Mouse (Mus musculus): Measurements from ENCODE around the gene Mrpl47.
"Not testable (repeated sequence)": the region's sequence is repeated elsewhere in the genome, so short reads cannot be mapped to it uniquely, and the experiment has no call there.

The Mrpl47 gene

DNA sequence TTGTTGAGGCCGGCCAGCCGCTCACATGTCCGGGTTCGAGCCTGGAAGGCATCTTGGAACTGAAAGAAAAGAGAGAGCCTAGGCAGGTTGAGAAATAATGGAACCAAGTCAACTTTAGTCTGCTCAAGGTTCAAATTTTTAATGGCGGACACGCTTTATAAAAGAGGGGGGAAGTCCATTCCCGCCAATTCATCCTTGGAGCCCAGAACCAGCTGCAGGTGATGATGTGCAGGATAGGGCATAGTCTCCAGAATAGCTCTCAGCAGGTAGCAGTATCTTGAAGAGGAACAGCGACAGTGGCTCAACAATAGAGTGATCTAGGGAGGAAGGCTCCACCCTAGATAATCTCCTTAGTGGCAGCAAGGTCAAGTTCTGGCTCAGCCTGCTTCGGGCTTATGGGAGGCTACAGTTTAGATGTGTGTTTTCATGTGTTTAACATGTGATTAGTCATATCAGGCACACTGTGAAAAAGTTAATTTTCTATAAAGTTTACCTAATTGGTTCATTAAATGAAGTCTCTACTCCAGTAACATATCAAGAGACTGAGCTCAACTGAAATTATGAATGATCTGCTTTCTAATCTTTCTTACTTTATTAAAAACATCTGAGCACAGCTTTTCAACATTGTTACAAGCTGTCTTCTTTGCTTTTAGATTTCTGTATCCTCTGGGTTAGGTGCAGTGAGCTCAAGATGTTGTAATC is 31.6 kb downstream of the Mrpl47 start, which contains the start of gene Actl6a:
TSS of gene Actl6a (plus strand) at position 652 of the 702 bp plus-strand sequence.
- not testable (repeated sequence) for DNase-seq

DNA sequence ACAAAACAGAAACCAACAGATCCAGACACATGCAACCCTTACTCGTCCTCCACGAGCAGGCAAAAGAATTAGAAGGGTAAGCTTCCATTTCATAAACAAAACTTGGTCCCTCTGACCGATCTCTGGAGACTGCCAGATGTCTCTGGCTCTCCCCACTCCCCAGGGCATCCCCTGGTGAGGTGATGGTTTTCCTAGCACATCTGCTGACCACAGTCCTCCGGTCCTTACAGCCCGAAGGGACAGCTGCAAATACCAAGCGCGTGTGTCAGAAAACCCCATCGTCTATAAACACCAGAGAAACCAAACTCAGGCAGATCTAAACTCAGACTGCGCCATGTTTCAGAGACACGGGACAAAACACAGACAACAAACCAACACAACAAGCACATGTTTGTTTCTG is 32.8 kb downstream of the Mrpl47 start:
- DNase-seq = not testable (repeated sequence)

DNA sequence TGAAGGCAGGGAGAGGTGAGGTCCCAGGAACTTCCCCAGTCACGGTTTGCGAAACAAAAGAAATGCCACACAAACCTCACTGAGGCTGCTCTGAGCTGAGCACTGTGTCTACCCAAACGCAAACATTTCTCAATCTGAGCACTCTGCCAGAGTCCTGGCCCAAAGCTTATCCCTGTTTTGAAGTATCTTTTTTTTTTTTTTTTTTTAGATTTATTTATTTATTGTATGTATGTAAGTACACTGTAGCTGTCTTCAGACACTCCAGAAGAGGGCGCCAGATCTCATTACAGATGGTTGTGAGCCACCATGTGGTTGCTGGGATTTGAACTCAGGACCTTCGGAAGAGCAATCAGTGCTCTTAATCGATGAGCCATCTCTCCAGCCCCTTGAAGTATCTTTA is 33.4 kb downstream of the Mrpl47 start:
- DNase-seq = not testable (repeated sequence)

DNA sequence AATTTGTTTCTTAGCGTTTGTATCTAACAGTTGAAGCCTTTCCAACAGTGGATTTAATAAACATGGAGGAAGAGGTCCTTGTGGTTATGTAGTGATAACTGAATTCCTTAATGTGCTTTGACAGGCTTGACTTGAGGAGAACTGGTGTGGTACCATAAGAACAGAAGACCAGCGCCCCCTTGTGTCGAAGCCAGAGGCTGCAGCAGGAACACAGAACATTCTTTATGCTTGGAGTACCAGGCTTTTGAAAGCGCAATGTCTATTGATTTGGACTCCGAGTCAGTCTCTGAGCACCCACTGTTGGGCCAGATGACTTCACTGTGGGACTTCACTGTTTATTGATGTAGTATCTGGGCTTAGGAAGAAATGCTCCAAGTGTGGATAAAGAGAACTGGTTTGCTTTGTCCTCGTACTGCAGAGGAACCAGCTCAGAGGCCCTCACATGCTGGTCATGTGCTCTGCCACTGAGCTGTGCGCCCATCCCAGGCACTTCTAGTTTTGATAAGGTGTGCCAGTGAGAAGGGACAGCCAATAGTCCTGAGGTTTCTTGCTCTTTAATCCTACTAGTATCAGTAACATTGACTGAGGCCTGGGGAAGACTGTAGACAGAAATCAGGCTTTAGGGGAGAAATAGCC is 39.1 kb downstream of the Mrpl47 start:
- peak; percentile 91 for DNase-seq

DNA sequence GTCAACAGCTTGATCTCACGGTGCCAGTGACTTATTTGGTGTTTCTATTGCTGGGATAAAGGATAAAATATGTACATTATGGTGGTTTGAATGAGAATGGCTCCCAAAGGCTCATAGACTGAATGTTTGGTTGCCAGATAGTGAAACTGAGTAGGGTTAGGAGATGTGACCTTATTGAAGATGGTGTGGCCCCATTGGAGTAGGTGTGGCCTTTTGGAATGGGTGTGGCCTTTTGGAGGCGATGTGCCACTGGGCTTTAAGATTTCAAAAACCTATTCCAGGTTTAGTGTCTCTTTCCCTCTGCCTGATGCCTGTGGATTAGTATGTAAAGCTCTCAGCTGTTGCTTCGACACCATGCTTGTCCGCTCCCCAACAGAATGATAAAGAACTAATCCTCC is 41.8 kb downstream of the Mrpl47 start:
- no peak for DNase-seq

DNA sequence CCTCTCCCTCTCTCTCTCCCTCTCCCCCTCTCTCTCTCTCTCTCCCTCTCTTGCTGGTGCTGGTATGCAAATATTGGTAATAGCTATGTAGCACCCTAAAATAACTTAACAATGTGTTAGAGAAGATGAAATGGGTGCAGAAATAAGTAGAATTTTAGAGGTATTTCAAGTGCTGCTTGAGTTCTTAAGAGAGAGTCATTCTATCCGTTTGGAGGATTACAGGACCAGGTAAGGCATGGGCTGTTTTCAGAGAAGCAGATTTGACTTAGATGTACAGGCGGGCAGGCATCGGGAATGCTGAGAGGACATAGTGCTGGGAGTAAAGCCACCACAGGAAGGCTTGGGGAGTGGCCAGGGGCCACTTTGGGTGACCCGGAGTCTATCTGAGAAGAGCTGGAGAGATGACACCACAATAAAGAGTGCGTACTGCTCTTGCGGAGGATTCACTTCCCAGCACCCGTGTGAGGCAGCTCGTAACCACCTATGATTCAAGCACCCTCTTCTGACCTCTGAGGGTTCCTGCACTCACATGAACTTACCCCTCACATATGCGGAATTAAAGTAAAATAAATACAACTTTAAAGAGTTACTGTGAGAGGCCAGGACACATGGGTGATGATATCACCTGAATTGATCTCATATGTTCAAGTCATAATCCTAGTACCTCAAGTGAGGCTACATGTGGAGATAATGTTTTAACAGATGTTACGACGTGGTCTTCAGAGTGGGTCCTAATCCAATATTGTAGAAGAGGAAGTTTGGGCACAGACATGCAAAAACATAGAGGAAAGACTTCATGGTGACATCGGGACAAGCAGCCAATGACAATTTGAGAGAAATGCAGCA is 42.4 kb downstream of the Mrpl47 start:
- DNase-seq = no peak

DNA sequence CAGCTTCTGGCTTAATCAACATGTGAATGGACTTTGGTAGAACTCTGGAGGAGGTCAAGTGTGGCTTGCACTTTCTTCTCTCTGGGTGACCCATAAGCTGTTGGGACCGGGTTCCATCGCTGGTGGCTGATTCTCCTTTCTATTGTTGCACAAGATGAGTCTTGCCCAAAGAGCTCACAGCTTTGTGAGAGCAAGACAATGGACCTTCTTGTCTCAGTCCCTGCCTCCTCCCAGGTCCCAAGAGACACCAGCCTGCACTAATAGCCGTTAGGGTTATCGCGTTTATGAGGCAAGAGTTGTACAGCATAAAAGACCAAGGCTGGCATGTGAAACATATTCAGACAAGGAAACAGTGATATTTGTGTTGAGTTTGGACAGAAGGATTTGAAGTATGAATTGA is 43.2 kb downstream of the Mrpl47 start:
- no peak for DNase-seq

DNA sequence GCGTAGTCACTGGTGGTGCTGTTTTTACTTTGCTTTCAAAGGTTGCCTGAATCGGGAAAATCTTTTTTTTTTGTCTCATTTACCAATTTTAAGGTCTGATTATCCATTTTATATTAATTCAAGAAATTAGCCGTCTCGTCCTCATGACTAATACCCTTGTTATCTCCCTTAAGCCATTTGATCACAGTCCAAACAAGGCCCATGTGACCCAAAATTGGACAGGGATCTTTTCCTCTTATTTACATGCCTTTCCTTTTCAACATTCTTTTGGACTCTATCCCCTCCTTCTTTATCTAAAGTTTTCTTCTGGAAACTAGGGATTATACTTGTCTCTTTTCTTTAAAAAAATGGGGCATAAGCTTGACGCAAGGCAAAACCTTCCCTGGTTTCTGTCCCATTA is 45.6 kb downstream of the Mrpl47 start:
- no peak for DNase-seq

DNA sequence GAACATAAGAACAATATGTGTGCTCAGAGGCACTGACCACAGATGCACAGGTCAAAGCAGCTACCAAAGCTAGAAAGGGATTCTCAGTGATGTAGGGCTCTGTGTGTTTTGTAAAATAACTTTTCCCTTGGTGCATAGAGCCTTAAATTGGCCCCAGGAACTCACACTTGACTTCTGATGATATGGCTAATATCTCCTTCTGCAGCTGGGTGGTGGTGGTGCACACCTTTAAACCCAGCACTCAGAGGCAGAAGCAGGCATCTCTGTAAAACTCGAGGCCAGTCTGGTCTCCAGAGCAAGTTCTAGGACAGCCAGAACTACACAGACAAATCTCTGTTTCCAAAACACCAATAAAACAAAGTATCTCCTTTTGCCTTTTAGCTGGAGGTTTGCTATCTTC is 46.5 kb downstream of the Mrpl47 start:
- no peak for DNase-seq

DNA sequence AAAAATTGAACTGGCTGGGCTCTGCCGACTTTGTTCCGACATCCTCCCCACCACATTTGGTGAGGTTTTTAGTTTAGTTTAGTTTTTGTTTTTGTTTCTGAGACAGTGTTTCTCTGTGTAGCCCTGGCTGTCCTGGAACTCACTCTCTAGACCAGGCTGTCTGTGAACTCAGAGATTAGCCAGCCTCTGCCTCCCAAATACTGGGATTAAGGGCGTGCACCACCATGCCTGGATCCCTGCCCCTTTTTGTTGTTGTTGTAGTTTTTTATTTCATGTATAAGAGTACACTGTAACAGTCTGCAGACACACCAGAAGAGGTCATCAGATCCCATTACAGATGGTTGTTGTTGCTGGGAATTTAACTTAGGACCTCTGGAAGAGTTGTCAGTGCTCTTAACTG is 47.4 kb downstream of the Mrpl47 start:
- DNase-seq = no peak

DNA sequence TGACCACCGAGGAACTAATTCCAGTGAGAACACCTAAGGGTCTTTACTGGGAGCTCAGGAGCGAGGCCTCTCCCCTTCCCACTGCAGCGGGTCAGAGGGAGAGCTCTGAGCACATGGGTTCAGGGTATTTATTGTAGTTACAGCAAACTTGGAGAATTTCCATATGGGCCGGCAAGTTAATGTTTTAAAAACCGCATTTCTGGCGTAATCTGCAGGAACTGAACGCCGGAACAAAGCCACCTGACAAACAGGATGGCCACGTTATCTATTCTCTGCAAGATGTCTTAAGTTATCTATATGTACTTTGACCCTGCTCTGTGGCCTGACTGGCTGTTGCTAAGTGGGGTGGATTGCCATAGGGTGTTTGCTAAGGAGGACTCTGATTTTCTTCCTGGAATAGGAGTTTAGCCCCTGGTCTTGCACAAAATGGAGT is 47.8 kb downstream of the Mrpl47 start:
- DNase-seq = no peak

DNA sequence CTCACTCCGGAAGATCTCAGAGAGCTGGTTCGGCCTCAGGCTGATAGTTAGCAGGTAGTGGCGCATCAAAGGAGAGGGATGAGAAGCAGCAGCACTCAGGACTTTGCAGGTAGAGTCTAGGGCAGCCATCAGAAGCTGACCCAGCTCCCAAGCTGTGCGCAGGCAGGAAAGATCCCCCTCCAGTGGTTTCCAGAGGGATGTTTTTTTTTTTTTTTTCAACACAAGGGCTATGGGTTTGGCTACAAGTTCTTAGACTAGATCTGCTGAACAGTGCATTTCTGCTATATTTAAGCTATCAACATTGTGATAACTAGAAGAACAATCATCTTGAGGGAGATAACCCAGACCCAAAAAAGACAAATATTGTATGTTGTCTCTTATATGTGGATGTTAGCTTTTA is 50.2 kb downstream of the Mrpl47 start:
- no peak for DNase-seq

DNA sequence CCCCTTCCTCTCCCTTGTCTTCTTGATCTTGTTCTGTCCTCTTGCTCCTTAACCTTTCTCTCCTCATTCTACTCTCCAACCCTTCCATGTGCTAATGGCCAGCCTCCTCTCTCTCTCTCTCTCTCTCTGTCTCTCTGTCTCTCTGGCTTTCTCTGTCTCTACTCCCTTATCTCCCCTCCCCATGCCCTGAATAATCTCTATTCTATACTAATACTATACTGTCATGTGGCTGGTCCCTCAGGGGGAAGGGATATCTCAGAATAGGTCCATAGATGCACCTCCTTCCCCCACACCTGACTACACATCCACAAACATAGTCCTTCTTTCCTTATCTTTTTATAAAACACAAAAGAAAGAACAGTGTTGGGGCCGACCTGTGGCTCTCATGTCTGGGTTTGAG is 50.9 kb downstream of the Mrpl47 start:
- DNase-seq = no peak

DNA sequence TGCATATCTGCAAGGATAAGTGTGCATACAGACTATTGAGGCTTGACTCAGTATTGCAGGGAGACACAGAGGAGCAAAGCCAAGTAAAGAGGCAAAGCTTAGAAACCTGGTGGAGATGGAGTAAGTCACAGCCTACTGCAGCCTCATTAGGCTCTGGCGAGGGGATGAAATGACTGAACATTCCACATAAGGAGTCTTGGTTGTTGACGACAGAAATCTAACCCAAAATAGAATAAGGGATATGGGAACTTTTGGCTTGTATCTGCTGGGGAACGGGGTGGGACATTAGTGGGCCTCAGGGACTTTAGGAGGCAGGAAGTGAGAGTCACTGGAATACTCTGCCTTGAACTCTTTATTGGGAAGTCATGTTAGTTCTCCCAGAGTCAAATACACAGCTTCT is 52.8 kb downstream of the Mrpl47 start:
- DNase-seq = no peak

DNA sequence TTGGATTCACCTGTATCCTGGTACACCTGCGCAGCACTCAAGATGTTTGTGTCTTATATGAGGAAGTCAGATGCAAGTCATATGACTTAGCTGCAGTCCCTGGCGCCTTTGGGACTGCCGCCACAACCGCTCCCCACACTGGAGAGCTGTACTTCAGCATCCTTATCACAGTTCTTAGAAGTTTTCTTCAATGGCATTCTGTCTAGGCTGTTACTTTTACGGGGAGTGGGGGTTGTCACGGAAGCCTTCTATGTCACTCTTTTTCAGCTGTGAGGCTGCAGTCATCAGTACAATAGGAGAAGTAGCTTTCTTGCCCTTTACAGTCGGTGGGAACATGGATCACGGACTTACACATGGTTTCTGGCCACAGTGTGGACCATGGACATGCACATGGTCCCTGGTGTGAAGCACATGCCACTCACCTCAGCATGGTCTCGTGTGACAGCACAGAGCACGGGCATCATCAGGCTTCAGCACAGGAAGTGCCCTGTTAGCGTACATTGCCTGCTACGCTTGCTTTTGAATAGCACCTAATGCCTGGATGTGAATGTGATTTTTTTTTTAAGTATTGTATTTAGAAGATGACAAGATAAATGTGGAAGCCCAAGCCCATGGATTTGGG is 54.4 kb downstream of the Mrpl47 start:
- DNase-seq = no peak

DNA sequence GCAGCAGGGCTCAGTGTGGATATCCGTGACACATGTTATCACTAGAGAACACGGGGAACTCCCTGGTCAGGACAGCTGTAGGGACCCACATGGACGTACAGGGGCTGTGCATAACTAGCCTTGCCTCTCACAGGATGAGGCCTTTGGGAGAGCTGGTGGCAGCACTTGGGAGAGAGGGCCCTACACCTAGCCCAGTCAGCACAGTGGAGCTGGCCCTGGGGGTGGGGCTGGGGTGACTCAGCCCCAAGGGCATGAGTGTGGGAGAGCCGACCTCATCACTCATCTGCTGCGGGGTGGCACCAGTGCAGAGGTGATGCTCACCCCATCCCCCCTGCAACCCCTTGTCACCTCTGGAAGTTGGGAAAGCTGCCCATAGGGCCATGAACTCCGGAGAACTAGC is 61.0 kb downstream of the Mrpl47 start:
- no peak for DNase-seq

Measured in kidney, adult 18-20 months (tissue).